Mouse (Mus musculus) layer of hippocampus, postnatal 14 days (tissue): ENCODE results near the gene Dusp11. TPM values are rescaled to one million over a fixed set of nuclear protein-coding genes. Genes with fewer than 3 reads are reported as not detected.
"Not testable (repeated sequence)": the region's sequence is repeated elsewhere in the genome, so short reads cannot be mapped to it uniquely, and the experiment has no call there.

Experiments used
- DNase-seq, 2 experiments: peaks; one replicate each; pipeline ENCODE4 v3.0.0; 2021 to 2022; ENCODE audit warnings: low spot score in 2 of 2, mixed read lengths in 1 of 2
- total RNA-seq, 2 experiments: library from RNA; stranded (reverse); gene quantifications; 2 replicates each; pipeline ENCODE4 v1.2.3; 2021

Dusp11 gene
- total RNA-seq, 2 experiments from 2014 or later = 83.3 to 89.0 TPM

GRCm38 (mm10) chr6:85895061-85895648, 66.3 kb downstream of the Dusp11 start:
- not testable (repeated sequence) for DNase-seq

Other genes starting within 250 kb of the Dusp11 start
- 1 to 10 TPM; 1.7 to 2.7 TPM for gene Nat8f7, start 248.5 kb downstream of the Dusp11 start, total RNA-seq
- gene Nat8f3, start 195.9 kb downstream of the Dusp11 start, total RNA-seq = 1 to 10 TPM; 1.6 to 1.7 TPM
- 1 to 10 TPM; 1.3 to 1.4 TPM for gene Nat8f6, start 140.7 kb downstream of the Dusp11 start, total RNA-seq
- gene Nat8f5, start 140.7 kb downstream of the Dusp11 start, total RNA-seq = 1 to 10 TPM; 4.6 to 4.8 TPM
- 1 to 10 TPM; 2.8 to 2.9 TPM for gene Nat8, start 129.6 kb downstream of the Dusp11 start, total RNA-seq
- gene Nat8f2, start 92.5 kb downstream of the Dusp11 start, total RNA-seq = 1 to 10 TPM; 1.0 to 1.2 TPM
- 1 to 10 TPM; 4.6 to 5.5 TPM for gene Nat8f4, start 56.8 kb downstream of the Dusp11 start, total RNA-seq
- 10 to 100 TPM; 60.9 to 70.3 TPM for gene Tprkb, start 49.8 kb downstream of the Dusp11 start, total RNA-seq
- 10 to 100 TPM; 19.1 to 23.1 TPM for gene Nat8f1, start 46.0 kb downstream of the Dusp11 start, total RNA-seq
- gene Figla, start 54.5 kb upstream of the Dusp11 start, total RNA-seq = not detected
- gene Add2, start 67.0 kb upstream of the Dusp11 start, total RNA-seq = 100 to 1,000 TPM; 241 to 253 TPM
- 10 to 100 TPM; 38.1 to 42.4 TPM for gene Tgfa, start 233.6 kb upstream of the Dusp11 start, total RNA-seq